Mouse (Mus musculus): Measurements from ENCODE around the gene Atxn7l2. TPM values are rescaled to one million over a fixed set of nuclear protein-coding genes. Genes with fewer than 3 reads are reported as not detected.

Gene Atxn7l2
- polyA plus RNA-seq, 1 experiment from 2014 or later, result 24.3 TPM

- H3K4me1 ChIP-seq (replicated peaks; ENCODE audit: control insufficient read depth, insufficient read depth, low read length), result peaks cover 9% of the 10 kb centered on the region; the same call in 1 of the 2 replicates
- 10% methylated on average over 8 of the region's 8 CpGs for WGBS
- H3K27me3 ChIP-seq (ENCODE audit: control insufficient read depth, insufficient read depth, low read length), result no peaks in the 10 kb centered on the region
- peak; percentile 3 for ATAC-seq (replicated peaks; ENCODE audit: low FRiP score)
- no peak for DNase-seq (ENCODE audit: low spot score)
- peaks cover 2% of the 10 kb centered on the region; the same call in 1 of the 2 replicates for H3K36me3 ChIP-seq (ENCODE audit: control insufficient read depth, insufficient read depth, low read length)
- H3K9ac ChIP-seq (ENCODE audit: low read length), result peak overlapping the region; percentile 89
- H3K27ac ChIP-seq (ENCODE audit: low read depth, low read length), result peak overlapping the region; percentile 89
- peak overlapping the region; percentile 62 for H3K4me3 ChIP-seq (ENCODE audit: low read depth, low read length)
- peak overlapping the region; percentile 63 for H3K4me2 ChIP-seq (ENCODE audit: low read depth, low read length, severe bottlenecking)
- H3K9me3 ChIP-seq (ENCODE audit: control insufficient read depth, low read length), result no peaks in the 10 kb centered on the region
These were observed 1.2 kb downstream of the Atxn7l2 start for GRCm38 (mm10) chr3:108209536-108209935.

- Histone ChIP-seq H3K36me3 (ENCODE audit: control insufficient read depth, insufficient read depth, low read length) (peaks cover 2% of the 10 kb centered on the region; the same call in 1 of the 2 replicates), H3K9me3 (ENCODE audit: control insufficient read depth, low read length) (no peaks in the 10 kb centered on the region), H3K27me3 (ENCODE audit: control insufficient read depth, insufficient read depth, low read length) (no peaks in the 10 kb centered on the region), H3K9ac (ENCODE audit: low read length) (peak overlapping the region; percentile 89), H3K27ac (ENCODE audit: low read depth, low read length) (no peak overlapping the region), H3K4me3 (ENCODE audit: low read depth, low read length) (peak overlapping the region; percentile 62), H3K4me1 (replicated peaks; ENCODE audit: control insufficient read depth, insufficient read depth, low read length) (peaks cover 9% of the 10 kb centered on the region; the same call in 1 of the 2 replicates), H3K4me2 (ENCODE audit: low read depth, low read length, severe bottlenecking) (peak overlapping the region; percentile 63)
- ATAC-seq (replicated peaks; ENCODE audit: low FRiP score), result no peak
- 54% methylated on average over 3 of the region's 3 CpGs for WGBS
- DNase-seq (ENCODE audit: low spot score), result peak; percentile 47
These were observed 1.7 kb downstream of the Atxn7l2 start for GRCm38 (mm10) chr3:108209001-108209400.

- Histone ChIP-seq H3K36me3 (ENCODE audit: control insufficient read depth, insufficient read depth, low read length) (peaks cover 2% of the 10 kb centered on the region; the same call in 1 of the 2 replicates), H3K27me3 (ENCODE audit: control insufficient read depth, insufficient read depth, low read length) (no peaks in the 10 kb centered on the region), H3K4me3 (ENCODE audit: low read depth, low read length) (no peak overlapping the region), H3K9ac (ENCODE audit: low read length) (no peak overlapping the region), H3K27ac (ENCODE audit: low read depth, low read length) (no peak overlapping the region), H3K4me1 (replicated peaks; ENCODE audit: control insufficient read depth, insufficient read depth, low read length) (peaks cover 9% of the 10 kb centered on the region; the same call in 1 of the 2 replicates), H3K4me2 (ENCODE audit: low read depth, low read length, severe bottlenecking) (no peak overlapping the region), H3K9me3 (ENCODE audit: control insufficient read depth, low read length) (no peaks in the 10 kb centered on the region)
- DNase-seq (ENCODE audit: low spot score) (peak; percentile 38), ATAC-seq (replicated peaks; ENCODE audit: low FRiP score) (no peak)
- WGBS, result 92% methylated on average over 15 of the region's 15 CpGs
These were observed 3.9 kb downstream of the Atxn7l2 start for GRCm38 (mm10) chr3:108206731-108207375.

- Histone ChIP-seq H3K4me1 (replicated peaks; ENCODE audit: control insufficient read depth, insufficient read depth, low read length) (peaks cover 11% of the 10 kb centered on the region; the same call in 1 of the 2 replicates), H3K27me3 (ENCODE audit: control insufficient read depth, insufficient read depth, low read length) (no peaks in the 10 kb centered on the region), H3K4me2 (ENCODE audit: low read depth, low read length, severe bottlenecking) (no peak overlapping the region), H3K36me3 (ENCODE audit: control insufficient read depth, insufficient read depth, low read length) (peaks cover 2% of the 10 kb centered on the region; the same call in 1 of the 2 replicates), H3K27ac (ENCODE audit: low read depth, low read length) (no peak overlapping the region), H3K9ac (ENCODE audit: low read length) (no peak overlapping the region), H3K4me3 (ENCODE audit: low read depth, low read length) (no peak overlapping the region), H3K9me3 (ENCODE audit: control insufficient read depth, low read length) (no peaks in the 10 kb centered on the region)
- 91% methylated on average over 8 of the region's 8 CpGs for WGBS
- peak; percentile 49 for DNase-seq (ENCODE audit: low spot score)
- no peak for ATAC-seq (replicated peaks; ENCODE audit: low FRiP score)
These were observed 5.1 kb downstream of the Atxn7l2 start for GRCm38 (mm10) chr3:108205601-108206000.

- Histone ChIP-seq H3K4me3 (ENCODE audit: low read depth, low read length) (no peak overlapping the region), H3K4me1 (replicated peaks; ENCODE audit: control insufficient read depth, insufficient read depth, low read length) (peaks cover 15% of the 10 kb centered on the region), H3K27me3 (ENCODE audit: control insufficient read depth, insufficient read depth, low read length) (no peaks in the 10 kb centered on the region), H3K36me3 (ENCODE audit: control insufficient read depth, insufficient read depth, low read length) (peaks cover 2% of the 10 kb centered on the region; the same call in 1 of the 2 replicates), H3K4me2 (ENCODE audit: low read depth, low read length, severe bottlenecking) (no peak overlapping the region), H3K9ac (ENCODE audit: low read length) (no peak overlapping the region), H3K9me3 (ENCODE audit: control insufficient read depth, low read length) (no peaks in the 10 kb centered on the region), H3K27ac (ENCODE audit: low read depth, low read length) (no peak overlapping the region)
- 97% methylated on average over 11 of the region's 11 CpGs for WGBS
- peak; percentile 50 for DNase-seq (ENCODE audit: low spot score)
- no peak for ATAC-seq (replicated peaks; ENCODE audit: low FRiP score)
These were observed 6.3 kb downstream of the Atxn7l2 start for GRCm38 (mm10) chr3:108204470-108204869.

GRCm38 (mm10) chr3:108203621-108204325, 7.0 kb downstream of the Atxn7l2 start:
- Histone ChIP-seq H3K36me3 (ENCODE audit: control insufficient read depth, insufficient read depth, low read length) (peaks cover 2% of the 10 kb centered on the region; the same call in 1 of the 2 replicates), H3K4me1 (replicated peaks; ENCODE audit: control insufficient read depth, insufficient read depth, low read length) (peaks cover 11% of the 10 kb centered on the region), H3K4me3 (ENCODE audit: low read depth, low read length) (no peak overlapping the region), H3K27ac (ENCODE audit: low read depth, low read length) (no peak overlapping the region), H3K4me2 (ENCODE audit: low read depth, low read length, severe bottlenecking) (no peak overlapping the region), H3K9me3 (ENCODE audit: control insufficient read depth, low read length) (no peaks in the 10 kb centered on the region), H3K27me3 (ENCODE audit: control insufficient read depth, insufficient read depth, low read length) (no peaks in the 10 kb centered on the region), H3K9ac (ENCODE audit: low read length) (no peak overlapping the region)
- DNase-seq (ENCODE audit: low spot score) (peak; percentile 88), ATAC-seq (replicated peaks; ENCODE audit: low FRiP score) (no peak)
- 84% methylated on average over 11 of the region's 11 CpGs for WGBS

- 94% methylated on average over 13 of the region's 13 CpGs for WGBS
- Histone ChIP-seq H3K4me2 (ENCODE audit: low read depth, low read length, severe bottlenecking) (no peak overlapping the region), H3K9ac (ENCODE audit: low read length) (no peak overlapping the region), H3K4me1 (replicated peaks; ENCODE audit: control insufficient read depth, insufficient read depth, low read length) (peaks cover 8% of the 10 kb centered on the region), H3K4me3 (ENCODE audit: low read depth, low read length) (no peak overlapping the region), H3K36me3 (ENCODE audit: control insufficient read depth, insufficient read depth, low read length) (peaks cover 2% of the 10 kb centered on the region; the same call in 1 of the 2 replicates), H3K27me3 (ENCODE audit: control insufficient read depth, insufficient read depth, low read length) (no peaks in the 10 kb centered on the region), H3K9me3 (ENCODE audit: control insufficient read depth, low read length) (no peaks in the 10 kb centered on the region), H3K27ac (ENCODE audit: low read depth, low read length) (no peak overlapping the region)
- DNase-seq (ENCODE audit: low spot score), result peak; percentile 45
- ATAC-seq (replicated peaks; ENCODE audit: low FRiP score), result no peak
These were observed 7.5 kb downstream of the Atxn7l2 start for GRCm38 (mm10) chr3:108203212-108203611.

- ATAC-seq (replicated peaks; ENCODE audit: low FRiP score), result no peak
- Histone ChIP-seq H3K9ac (ENCODE audit: low read length) (no peak overlapping the region), H3K36me3 (ENCODE audit: control insufficient read depth, insufficient read depth, low read length) (peaks cover 2% of the 10 kb centered on the region; the same call in 1 of the 2 replicates), H3K4me3 (ENCODE audit: low read depth, low read length) (no peak overlapping the region), H3K27me3 (ENCODE audit: control insufficient read depth, insufficient read depth, low read length) (no peaks in the 10 kb centered on the region), H3K4me1 (replicated peaks; ENCODE audit: control insufficient read depth, insufficient read depth, low read length) (peaks cover 8% of the 10 kb centered on the region), H3K27ac (ENCODE audit: low read depth, low read length) (no peak overlapping the region), H3K4me2 (ENCODE audit: low read depth, low read length, severe bottlenecking) (no peak overlapping the region), H3K9me3 (ENCODE audit: control insufficient read depth, low read length) (no peaks in the 10 kb centered on the region)
- peak; percentile 19 for DNase-seq (ENCODE audit: low spot score)
These were observed 8.2 kb downstream of the Atxn7l2 start for GRCm38 (mm10) chr3:108202506-108202905.

Measured in forebrain, embryonic 11.5 days (tissue).